26 mouse cellular contexts compared by ENCODE assay signal in genomic region chr4:32324111-32324510, GRCm38 (mm10).
"Had no signal": no experiment of that assay in that cellular context is flagged by ENCODE, and none has a peak within 500 bp of the region (broad histone marks: within the 10 kb centered on the region; RNA-seq: fewer than 3 reads in every experiment).

No protein-coding gene starts in this region.

- H3K36me3 ChIP-seq: heart, embryonic 15.5 days; intestine, embryonic 15.5 days; kidney, embryonic 15.5 days; limb, embryonic 15.5 days; liver, embryonic 13.5 days; liver, embryonic 15.5 days had no signal

- H3K9me3 ChIP-seq: heart, embryonic 15.5 days; intestine, embryonic 15.5 days; kidney, embryonic 15.5 days; limb, embryonic 15.5 days; liver, embryonic 13.5 days; liver, embryonic 15.5 days had no signal

- H3K9ac ChIP-seq: forebrain, postnatal 0 days; heart, embryonic 13.5 days; heart, embryonic 15.5 days; hindbrain, embryonic 12.5 days; hindbrain, embryonic 14.5 days; intestine, embryonic 15.5 days; kidney, embryonic 15.5 days; limb, embryonic 13.5 days; limb, embryonic 15.5 days; liver, embryonic 13.5 days; liver, embryonic 15.5 days had no signal

- H3K4me1 ChIP-seq: liver, embryonic 15.5 days had no signal

- DNase-seq: forebrain, postnatal 0 days; gastrocnemius, postnatal 25 days; heart, postnatal 14 days; heart, postnatal 4 days; kidney, adult 18-20 months; kidney, adult 8-10 months; kidney, postnatal 10 days; kidney, postnatal 25 days; kidney, postnatal 4 days; liver, embryonic 13.5 days had no signal

- H3K27me3 ChIP-seq: heart, embryonic 13.5 days; heart, embryonic 15.5 days; hindbrain, embryonic 12.5 days; intestine, embryonic 15.5 days; kidney, embryonic 15.5 days; limb, embryonic 13.5 days; limb, embryonic 15.5 days; liver, embryonic 13.5 days; liver, embryonic 15.5 days had no signal

- H3K27ac ChIP-seq: heart, embryonic 13.5 days; heart, embryonic 15.5 days; hindbrain, embryonic 10.5 days; hindbrain, embryonic 14.5 days; intestine, embryonic 15.5 days; kidney, embryonic 15.5 days; layer of hippocampus, adult 2 months; left cerebral cortex, adult 2 months; limb, embryonic 13.5 days; limb, embryonic 15.5 days; liver, embryonic 13.5 days; liver, embryonic 15.5 days had no signal

- ATAC-seq: forebrain, postnatal 0 days; hindbrain, embryonic 16.5 days; inflammation-experienced regulatory T-cells, adult 6 months; intestine, embryonic 15.5 days; intestine, postnatal 0 days had no signal

- H3K4me3 ChIP-seq: heart, embryonic 13.5 days; heart, embryonic 15.5 days; hindbrain, embryonic 10.5 days; hindbrain, embryonic 12.5 days; intestine, embryonic 15.5 days; kidney, embryonic 15.5 days; layer of hippocampus, adult 2 months; left cerebral cortex, adult 2 months; limb, embryonic 13.5 days; limb, embryonic 15.5 days; liver, embryonic 13.5 days; liver, embryonic 15.5 days had no signal

- H3K4me2 ChIP-seq: heart, embryonic 11.5 days; heart, embryonic 13.5 days; heart, embryonic 15.5 days; hindbrain, embryonic 12.5 days; hindbrain, embryonic 14.5 days; intestine, embryonic 15.5 days; kidney, embryonic 15.5 days; limb, embryonic 13.5 days; limb, embryonic 15.5 days; liver, embryonic 13.5 days; liver, embryonic 15.5 days had no signal
